9 mouse cellular contexts compared by ENCODE assay signal in genomic region chr10:67026375-67026774, GRCm38 (mm10).
DNase-seq lines count a peak whose midpoint lies in the region; ATAC-seq and TF ChIP-seq lines count a peak whose summit lies in the region.
"Had no signal": no experiment of that assay in that cellular context is flagged by ENCODE, and none has a peak within 500 bp of the region (broad histone marks: within the 10 kb centered on the region; RNA-seq: fewer than 3 reads in every experiment).

No protein-coding gene starts in this region.

- H3K36me3 ChIP-seq in heart, embryonic 16.5 days (ENCODE audit: control insufficient read depth, insufficient read depth): peaks cover 18% of the 10 kb centered on the region
- no peaks in the 10 kb centered on the region for H3K36me3 ChIP-seq in ES-Bruce4 (ENCODE audit: control insufficient read depth, insufficient read depth, low read length, poor library complexity, severe bottlenecking)
- no peaks in the 10 kb centered on the region; the same call in 1 of the 2 replicates for H3K36me3 ChIP-seq in forebrain, embryonic 15.5 days
- H3K36me3 ChIP-seq in liver, embryonic 15.5 days (replicated peaks): no peaks in the 10 kb centered on the region

- no peak overlapping the region for H3K4me3 ChIP-seq in heart, embryonic 16.5 days (ENCODE audit: low read length)
- H3K4me3 ChIP-seq in ES-Bruce4 (ENCODE audit: low read depth, low read length): no peak overlapping the region
- H3K4me3 ChIP-seq in forebrain, embryonic 15.5 days: no peak overlapping the region
- no peak overlapping the region for H3K4me3 ChIP-seq in liver, embryonic 15.5 days (replicated peaks)
- H3K4me3 ChIP-seq: myocyte had no signal

- TF ChIP-seq EP300 in ES-Bruce4 (IDR thresholded peaks at IDR 0.05; ENCODE audit: insufficient read depth, low read depth, low read length): no peak

- no peak for TF ChIP-seq POLR2A in ES-Bruce4 (IDR thresholded peaks at IDR 0.05; ENCODE audit: insufficient read depth, low read length)

- WGBS in heart, embryonic 16.5 days: 86% methylated on average over 8 of the region's 8 CpGs
- 48% methylated on average over 8 of the region's 8 CpGs for WGBS in forebrain, embryonic 15.5 days
- WGBS in liver, embryonic 15.5 days (ENCODE audit: insufficient replicate concordance): 71% methylated on average over 8 of the region's 8 CpGs

- H3K9ac ChIP-seq in heart, embryonic 16.5 days (ENCODE audit: low read length): no peak overlapping the region
- H3K9ac ChIP-seq in ES-Bruce4 (ENCODE audit: low read depth, poor library complexity, severe bottlenecking): no peak overlapping the region
- H3K9ac ChIP-seq in forebrain, embryonic 15.5 days (replicated peaks): no peak overlapping the region
- no peak overlapping the region for H3K9ac ChIP-seq in liver, embryonic 15.5 days

- no peaks in the 10 kb centered on the region for H3K27me3 ChIP-seq in heart, embryonic 16.5 days (ENCODE audit: control insufficient read depth, insufficient read depth, low read length)
- no peaks in the 10 kb centered on the region for H3K27me3 ChIP-seq in ES-Bruce4 (ENCODE audit: control insufficient read depth, insufficient read depth, low read length, poor library complexity, severe bottlenecking)
- H3K27me3 ChIP-seq in forebrain, embryonic 15.5 days: no peaks in the 10 kb centered on the region
- no peaks in the 10 kb centered on the region for H3K27me3 ChIP-seq in liver, embryonic 15.5 days

- DNase-seq in heart, postnatal 4 days: no peak
- DNase-seq in testis, postnatal 14 days (ENCODE audit: low spot score): no peak
- no peak for DNase-seq in adrenal gland, adult 18-20 months (ENCODE audit: low spot score in 2 of 2)
- DNase-seq in adipocyte (ENCODE audit: low spot score): no peak

- H3K4me2 ChIP-seq in heart, embryonic 16.5 days (ENCODE audit: low read depth, low read length): no peak overlapping the region
- no peak overlapping the region for H3K4me2 ChIP-seq in forebrain, embryonic 15.5 days (replicated peaks)
- H3K4me2 ChIP-seq in liver, embryonic 15.5 days: 0 out of 2 replicates have a peak overlapping the region, but pooled peaks have one; percentile 15

- ATAC-seq in heart, embryonic 16.5 days (replicated peaks; ENCODE audit: extremely low read depth, insufficient read depth, low FRiP score): no peak
- ATAC-seq in forebrain, embryonic 15.5 days (replicated peaks): peak; percentile 18; the same call in 1 of the 2 replicates
- no peak for ATAC-seq in liver, embryonic 15.5 days (ENCODE audit: insufficient read depth)

- no peaks in the 10 kb centered on the region for H3K9me3 ChIP-seq in heart, embryonic 16.5 days (replicated peaks; ENCODE audit: control insufficient read depth, low read length)
- no peaks in the 10 kb centered on the region for H3K9me3 ChIP-seq in ES-Bruce4 (replicated peaks; ENCODE audit: control insufficient read depth, insufficient read depth, low read length, poor library complexity, severe bottlenecking)
- no peaks in the 10 kb centered on the region for H3K9me3 ChIP-seq in forebrain, embryonic 15.5 days
- no peaks in the 10 kb centered on the region for H3K9me3 ChIP-seq in liver, embryonic 15.5 days (replicated peaks)

- TF ChIP-seq CTCF in ES-Bruce4 (IDR thresholded peaks at IDR 0.05; ENCODE audit: low read depth, low read length): no peak

- peaks cover 6% of the 10 kb centered on the region for H3K4me1 ChIP-seq in heart, embryonic 16.5 days (ENCODE audit: control insufficient read depth, insufficient read depth, low read length)
- peaks cover 6% of the 10 kb centered on the region for H3K4me1 ChIP-seq in ES-Bruce4 (ENCODE audit: control insufficient read depth, insufficient read depth, low read length)
- peaks cover 14% of the 10 kb centered on the region for H3K4me1 ChIP-seq in forebrain, embryonic 15.5 days
- peaks cover 18% of the 10 kb centered on the region for H3K4me1 ChIP-seq in liver, embryonic 15.5 days (replicated peaks)

- H3K27ac ChIP-seq in heart, embryonic 16.5 days (ENCODE audit: low read length): peak overlapping the region; percentile 78
- peak overlapping the region; percentile 81 for H3K27ac ChIP-seq in ES-Bruce4 (ENCODE audit: insufficient read depth, low read length)
- peak overlapping the region; percentile 51 for H3K27ac ChIP-seq in forebrain, embryonic 15.5 days (replicated peaks)
- peak overlapping the region; percentile 81 for H3K27ac ChIP-seq in liver, embryonic 15.5 days (replicated peaks)
